Mouse (Mus musculus) CH12.LX (cell line): ENCODE data around the gene Pitpna.

Source experiments
- CTCF ChIP-seq, 2 experiments: IDR thresholded peaks in 1 of 2; conservative IDR thresholded peaks in 1 of 2; 2 replicates each; pipeline ENCODE4 v1.5.1; 2011 to 2012; ENCODE audit warnings: low read depth in 2 of 2, low read length in 2 of 2, improper control_type of control experiment in 1 of 2, inconsistent platforms in 1 of 2, mild to moderate bottlenecking in 1 of 2, moderate library complexity in 1 of 2
- NELFE ChIP-seq: IDR thresholded peaks from 2 replicates; pipeline ENCODE4 v1.6.1; 2011; ENCODE audit warnings: low read depth, low read length, improper control_type of control experiment
- POLR2A ChIP-seq: IDR thresholded peaks from 2 replicates; pipeline ENCODE4 v1.6.1; 2011; ENCODE audit warnings: low read depth, mild to moderate bottlenecking, improper control_type of control experiment, low read length
- RAD21 ChIP-seq: IDR thresholded peaks from 2 replicates; pipeline ENCODE4 v1.6.1; 2011; ENCODE audit warnings: low read depth, mild to moderate bottlenecking, low read length, improper control_type of control experiment, moderate library complexity
- TBP ChIP-seq: conservative IDR thresholded peaks from 2 replicates; pipeline ENCODE4 v1.6.1; 2011; ENCODE audit warnings: low read depth, low read length, improper control_type of control experiment
- TCF12 ChIP-seq: IDR thresholded peaks from 2 replicates; pipeline ENCODE4 v1.6.1; 2014; ENCODE audit warnings: low read depth, mild to moderate bottlenecking, inconsistent platforms, low read length, improper control_type of control experiment
- UBTF ChIP-seq: IDR thresholded peaks from 2 replicates; pipeline ENCODE4 v1.6.1; 2012; ENCODE audit warnings: low read depth, mild to moderate bottlenecking, inconsistent platforms, low read length, improper control_type of control experiment, moderate library complexity

DNA sequence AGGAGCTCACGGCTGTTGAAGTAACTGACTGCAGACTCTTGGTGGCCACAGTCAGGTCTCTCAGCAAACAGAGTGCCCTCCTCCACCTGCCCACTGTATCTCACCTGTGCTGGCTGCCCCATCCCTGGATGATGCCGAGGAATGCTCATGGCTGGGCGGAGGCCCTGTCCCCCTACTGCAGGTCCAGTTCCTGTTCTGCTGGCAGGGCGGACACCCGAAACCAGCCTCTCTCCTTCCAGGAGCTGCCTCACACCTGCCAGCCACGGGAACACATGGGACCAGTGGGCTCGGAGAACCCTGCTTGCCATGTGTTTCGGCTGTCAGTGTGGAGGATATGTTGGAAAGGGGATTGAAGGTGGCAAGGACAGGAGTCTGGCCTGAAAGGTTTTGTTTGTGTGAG lies 47.7 kb upstream of the Pitpna start:
- no peak for TF ChIP-seq POLR2A
- no peak for TF ChIP-seq CTCF (conservative IDR thresholded peaks at IDR 0.05 in 1 of 2, IDR thresholded peaks at IDR 0.05 in 1 of 2; ENCODE audit: low read depth in 2 of 2, low read length in 2 of 2)
- no peak for TF ChIP-seq NELFE
- no peak for TF ChIP-seq TBP
- TF ChIP-seq RAD21: no peak
- no peak for TF ChIP-seq TCF12
- TF ChIP-seq UBTF: no peak
